Mouse (Mus musculus): ENCODE measurements around the gene Pik3c2b. TPM values are rescaled to one million over a fixed set of nuclear protein-coding genes. Genes with fewer than 3 reads are reported as not detected.
"Not testable (repeated sequence)": the region's sequence is repeated elsewhere in the genome, so short reads cannot be mapped to it uniquely, and the experiment has no call there.

Gene Pik3c2b
- polyA plus RNA-seq, 1 experiment, result 1.1 TPM

DNA sequence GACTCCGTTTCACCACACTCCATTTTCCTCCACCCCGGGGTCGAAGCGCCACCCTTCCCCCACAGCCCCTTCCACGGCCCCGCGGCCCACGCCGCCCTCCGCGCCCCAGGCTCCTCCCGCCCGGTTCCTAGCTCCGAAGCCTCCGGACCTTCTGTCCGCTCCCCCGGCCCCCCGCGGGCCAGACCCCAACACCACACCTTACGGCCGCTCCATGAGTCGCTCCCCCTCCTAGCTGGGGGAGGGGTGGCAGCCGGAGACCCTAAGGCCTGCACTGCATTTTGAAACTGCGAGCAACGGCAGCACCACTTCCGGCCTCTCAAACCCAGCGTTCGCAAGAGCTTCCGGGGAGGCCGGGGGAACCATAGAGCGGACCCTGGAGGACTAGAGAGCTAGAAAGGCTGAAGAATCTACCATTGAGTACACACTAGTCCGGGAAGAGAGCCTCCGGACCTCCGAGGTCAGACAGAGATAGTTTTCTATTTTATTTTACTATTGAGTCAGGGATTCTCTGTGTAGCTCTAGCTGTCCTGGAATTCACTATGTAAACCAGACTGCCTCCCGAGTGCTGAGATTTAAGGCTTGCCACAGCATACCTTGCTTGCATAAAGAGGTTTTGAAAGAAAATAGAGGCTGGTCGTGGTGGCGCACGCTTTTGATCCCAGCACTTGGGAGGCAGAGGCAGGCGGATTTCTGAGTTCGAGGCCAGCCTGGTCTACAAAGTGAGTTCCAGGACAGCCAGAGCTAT lies 20.2 kb upstream of the Pik3c2b start:
- Histone ChIP-seq H3K4me3 (ENCODE audit: control insufficient read depth, low read depth, low read length) (peak overlapping the region; percentile 100), H3K36me3 (ENCODE audit: control insufficient read depth, insufficient read depth, low read length) (no peaks in the 10 kb centered on the region; the same call in 1 of the 2 replicates)
- TF ChIP-seq POLR2A (IDR thresholded peaks at IDR 0.05; ENCODE audit: control insufficient read depth, low read depth, low read length) (peak; percentile 94), CTCF (IDR thresholded peaks at IDR 0.05; ENCODE audit: control insufficient read depth, insufficient read depth, insufficient replicate concordance, low read depth, low read length) (no peak)

DNA sequence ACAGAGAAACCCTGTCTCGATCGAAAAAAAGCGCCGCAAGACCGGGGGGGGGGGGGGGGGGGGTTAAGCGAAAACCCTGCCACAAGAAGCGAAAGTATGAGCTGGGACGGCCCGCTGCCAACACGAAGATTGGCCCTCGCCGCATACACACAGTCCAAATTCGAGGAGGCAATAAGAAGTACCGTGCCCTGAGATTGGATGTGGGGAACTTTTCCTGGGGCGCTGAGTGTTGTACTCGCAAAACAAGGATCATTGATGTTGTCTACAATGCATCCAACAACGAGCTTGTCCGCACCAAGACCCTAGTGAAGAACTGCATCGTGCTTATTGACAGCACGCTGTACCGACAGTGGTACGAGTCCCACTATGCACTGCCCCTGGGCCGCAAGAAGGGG lies 19.7 kb upstream of the Pik3c2b start:
- peak overlapping the region; percentile 100 for H3K4me3 ChIP-seq (ENCODE audit: control insufficient read depth, low read depth, low read length)
- not testable (repeated sequence) for H3K4me1 ChIP-seq (ENCODE audit: control insufficient read depth, insufficient read depth, low read length); H3K36me3 ChIP-seq (ENCODE audit: control insufficient read depth, insufficient read depth, low read length); H3K27me3 ChIP-seq (ENCODE audit: control insufficient read depth, insufficient read depth, low read length); H3K27ac ChIP-seq (ENCODE audit: control insufficient read depth, insufficient read depth, low read depth, low read length)

More for the DNA sequence above, 20.2 kb upstream of the Pik3c2b start:
- peak overlapping the region; percentile 99 for H3K27ac ChIP-seq (ENCODE audit: control insufficient read depth, insufficient read depth, low read depth, low read length)
- H3K27me3 ChIP-seq (ENCODE audit: control insufficient read depth, insufficient read depth, low read length), result no peaks in the 10 kb centered on the region
- no peaks in the 10 kb centered on the region; the same call in 1 of the 2 replicates for H3K4me1 ChIP-seq (ENCODE audit: control insufficient read depth, insufficient read depth, low read length)

DNA sequence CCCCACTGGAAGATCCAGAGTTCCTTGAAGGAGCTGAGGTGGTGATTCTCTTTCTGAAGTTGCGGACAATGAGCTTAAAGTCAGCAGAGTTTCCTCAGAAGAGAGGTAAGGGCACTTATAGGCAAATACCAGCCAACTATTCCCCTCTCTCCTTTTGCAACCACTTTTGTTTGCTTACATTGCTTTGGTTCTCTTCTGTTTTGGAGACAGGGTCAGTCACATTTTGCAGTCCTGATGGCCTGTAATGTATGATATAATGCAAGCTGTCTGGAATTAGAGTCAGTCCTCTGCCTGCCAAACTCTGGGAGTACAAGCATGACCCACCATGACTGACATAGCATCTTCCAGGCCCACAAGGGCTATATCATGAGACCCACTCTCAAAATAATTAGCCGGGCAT lies 18.3 kb upstream of the Pik3c2b start:
- H3K27me3 ChIP-seq (ENCODE audit: control insufficient read depth, insufficient read depth, low read length), result no peaks in the 10 kb centered on the region
- no peaks in the 10 kb centered on the region for H3K4me1 ChIP-seq (ENCODE audit: control insufficient read depth, insufficient read depth, low read length)
- TF ChIP-seq CTCF (IDR thresholded peaks at IDR 0.05; ENCODE audit: control insufficient read depth, insufficient read depth, insufficient replicate concordance, low read depth, low read length) (no peak), POLR2A (IDR thresholded peaks at IDR 0.05; ENCODE audit: control insufficient read depth, low read depth, low read length) (no peak)
- no peak overlapping the region for H3K27ac ChIP-seq (ENCODE audit: control insufficient read depth, insufficient read depth, low read depth, low read length)
- H3K4me3 ChIP-seq (ENCODE audit: control insufficient read depth, low read depth, low read length), result no peak overlapping the region
- no peaks in the 10 kb centered on the region for H3K36me3 ChIP-seq (ENCODE audit: control insufficient read depth, insufficient read depth, low read length)

DNA sequence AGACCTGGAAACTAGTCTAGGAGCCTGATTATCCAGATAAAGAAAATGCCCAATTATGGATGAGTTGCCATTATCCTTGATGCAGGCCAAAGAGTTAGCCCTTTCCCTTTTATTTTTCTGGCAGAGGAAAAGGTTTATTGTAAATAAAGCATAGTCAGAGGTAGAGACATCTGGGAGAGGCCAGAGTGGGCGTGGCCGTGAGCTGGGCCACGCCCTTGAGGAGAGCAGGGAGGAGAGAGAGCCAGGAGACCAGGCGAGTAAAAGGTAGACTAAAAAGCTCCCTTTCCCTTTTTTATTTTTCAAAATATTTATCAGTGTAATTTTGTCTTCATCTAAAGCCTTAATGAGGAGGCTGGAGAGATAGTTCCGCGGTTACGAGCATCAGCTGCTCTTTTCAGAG lies 17.5 kb upstream of the Pik3c2b start:
- Histone ChIP-seq H3K27ac (ENCODE audit: control insufficient read depth, insufficient read depth, low read depth, low read length) (no peak overlapping the region), H3K4me3 (ENCODE audit: control insufficient read depth, low read depth, low read length) (no peak overlapping the region), H3K36me3 (ENCODE audit: control insufficient read depth, insufficient read depth, low read length) (no peaks in the 10 kb centered on the region), H3K4me1 (ENCODE audit: control insufficient read depth, insufficient read depth, low read length) (no peaks in the 10 kb centered on the region), H3K27me3 (ENCODE audit: control insufficient read depth, insufficient read depth, low read length) (no peaks in the 10 kb centered on the region)
- no peak for TF ChIP-seq CTCF (IDR thresholded peaks at IDR 0.05; ENCODE audit: control insufficient read depth, insufficient read depth, insufficient replicate concordance, low read depth, low read length)
- no peak for TF ChIP-seq POLR2A (IDR thresholded peaks at IDR 0.05; ENCODE audit: control insufficient read depth, low read depth, low read length)

DNA sequence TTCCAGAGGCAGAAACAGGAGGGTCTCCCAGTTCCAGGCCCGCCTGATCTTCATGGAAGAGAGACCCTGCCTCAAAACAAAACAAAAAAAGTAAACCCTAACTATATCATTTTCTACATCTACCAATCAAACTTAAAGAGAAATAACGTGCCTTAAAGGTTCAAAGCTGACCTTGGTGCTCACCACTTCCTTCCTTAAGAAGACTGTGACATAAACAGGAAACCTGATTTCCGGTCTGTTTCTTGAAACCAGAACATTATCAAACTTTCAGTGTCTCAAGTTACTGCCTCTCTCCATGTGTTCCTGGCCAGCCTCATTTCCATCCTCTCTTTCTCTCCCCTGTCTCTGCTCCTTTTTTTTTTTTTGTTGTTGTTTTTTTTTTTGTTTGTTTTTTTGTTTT lies 15.7 kb upstream of the Pik3c2b start:
- H3K4me3 ChIP-seq (ENCODE audit: control insufficient read depth, low read depth, low read length), result no peak overlapping the region
- TF ChIP-seq POLR2A (IDR thresholded peaks at IDR 0.05; ENCODE audit: control insufficient read depth, low read depth, low read length) (no peak), CTCF (IDR thresholded peaks at IDR 0.05; ENCODE audit: control insufficient read depth, insufficient read depth, insufficient replicate concordance, low read depth, low read length) (no peak)
- H3K4me1 ChIP-seq (ENCODE audit: control insufficient read depth, insufficient read depth, low read length), result peaks cover 2% of the 10 kb centered on the region; the same call in 1 of the 2 replicates
- no peak overlapping the region for H3K27ac ChIP-seq (ENCODE audit: control insufficient read depth, insufficient read depth, low read depth, low read length)
- no peaks in the 10 kb centered on the region for H3K27me3 ChIP-seq (ENCODE audit: control insufficient read depth, insufficient read depth, low read length)
- no peaks in the 10 kb centered on the region for H3K36me3 ChIP-seq (ENCODE audit: control insufficient read depth, insufficient read depth, low read length)

DNA sequence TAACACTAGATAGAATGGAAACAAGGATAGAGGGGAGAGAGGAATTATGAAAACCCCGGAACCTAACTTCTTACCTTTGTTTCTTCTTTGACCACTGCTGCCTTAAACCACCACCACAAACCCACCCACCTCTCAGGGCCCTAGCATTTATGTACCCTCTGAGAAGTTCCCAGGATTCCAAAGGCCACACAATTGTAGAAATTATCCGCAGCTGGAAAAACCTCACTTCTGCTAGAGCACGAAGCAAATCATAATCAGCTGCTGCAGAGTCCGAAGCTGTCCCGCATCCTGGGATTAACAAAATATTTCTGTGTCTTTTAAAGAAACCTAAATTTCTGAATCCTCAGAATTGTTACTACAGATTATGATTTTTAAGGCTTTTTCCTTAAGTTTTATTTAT lies 15.0 kb upstream of the Pik3c2b start, which contains the start of gene Mdm4:
Mdm4 (minus strand) TSS at position 101 of the 400 bp plus-strand sequence.
- H3K27me3 ChIP-seq (ENCODE audit: control insufficient read depth, insufficient read depth, low read length), result no peaks in the 10 kb centered on the region
- peaks cover 2% of the 10 kb centered on the region; the same call in 1 of the 2 replicates for H3K4me1 ChIP-seq (ENCODE audit: control insufficient read depth, insufficient read depth, low read length)
- no peak within 1 kb of the TSS for H3K27ac ChIP-seq (ENCODE audit: control insufficient read depth, insufficient read depth, low read depth, low read length)
- H3K36me3 ChIP-seq (ENCODE audit: control insufficient read depth, insufficient read depth, low read length), result no peaks in the 10 kb centered on the region
- no peak for TF ChIP-seq CTCF (IDR thresholded peaks at IDR 0.05; ENCODE audit: control insufficient read depth, insufficient read depth, insufficient replicate concordance, low read depth, low read length)
- no peak for TF ChIP-seq POLR2A (IDR thresholded peaks at IDR 0.05; ENCODE audit: control insufficient read depth, low read depth, low read length)
- H3K4me3 ChIP-seq (ENCODE audit: control insufficient read depth, low read depth, low read length), result no peak within 1 kb of the TSS

DNA sequence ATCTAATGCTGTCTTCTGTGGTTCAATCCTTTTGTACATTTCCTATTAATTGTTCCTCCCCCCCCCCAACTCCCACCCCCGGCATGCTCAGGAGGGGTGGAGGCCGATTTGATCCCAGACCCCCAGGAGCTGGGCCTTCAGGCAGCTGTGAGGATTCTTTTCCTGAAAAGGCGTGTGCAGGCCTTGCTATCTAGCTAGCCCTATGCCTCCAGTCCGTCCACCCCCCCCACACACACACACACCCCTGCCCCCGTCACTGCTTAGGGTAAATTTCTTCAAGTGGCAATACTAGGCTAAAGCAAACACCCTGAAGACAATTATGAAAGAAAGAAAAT lies 12.5 kb upstream of the Pik3c2b start:
- TF ChIP-seq CTCF (IDR thresholded peaks at IDR 0.05; ENCODE audit: control insufficient read depth, insufficient read depth, insufficient replicate concordance, low read depth, low read length) (no peak), POLR2A (IDR thresholded peaks at IDR 0.05; ENCODE audit: control insufficient read depth, low read depth, low read length) (no peak)
- H3K36me3 ChIP-seq (ENCODE audit: control insufficient read depth, insufficient read depth, low read length), result no peaks in the 10 kb centered on the region
- no peak overlapping the region; the same call in 1 of the 2 replicates for H3K27ac ChIP-seq (ENCODE audit: control insufficient read depth, insufficient read depth, low read depth, low read length)
- no peaks in the 10 kb centered on the region for H3K27me3 ChIP-seq (ENCODE audit: control insufficient read depth, insufficient read depth, low read length)
- peaks cover 2% of the 10 kb centered on the region; the same call in 1 of the 2 replicates for H3K4me1 ChIP-seq (ENCODE audit: control insufficient read depth, insufficient read depth, low read length)
- peak overlapping the region; percentile 89 for H3K4me3 ChIP-seq (ENCODE audit: control insufficient read depth, low read depth, low read length)
